Mouse (Mus musculus): Measurements from ENCODE around the gene 2700081O15Rik. TPM values are rescaled to one million over a fixed set of nuclear protein-coding genes. Genes with fewer than 3 reads are reported as not detected.

The 2700081O15Rik gene
- total and polyA plus RNA-seq, 3 experiments = 14.1 to 18.0 TPM; not detected in 1

DNA sequence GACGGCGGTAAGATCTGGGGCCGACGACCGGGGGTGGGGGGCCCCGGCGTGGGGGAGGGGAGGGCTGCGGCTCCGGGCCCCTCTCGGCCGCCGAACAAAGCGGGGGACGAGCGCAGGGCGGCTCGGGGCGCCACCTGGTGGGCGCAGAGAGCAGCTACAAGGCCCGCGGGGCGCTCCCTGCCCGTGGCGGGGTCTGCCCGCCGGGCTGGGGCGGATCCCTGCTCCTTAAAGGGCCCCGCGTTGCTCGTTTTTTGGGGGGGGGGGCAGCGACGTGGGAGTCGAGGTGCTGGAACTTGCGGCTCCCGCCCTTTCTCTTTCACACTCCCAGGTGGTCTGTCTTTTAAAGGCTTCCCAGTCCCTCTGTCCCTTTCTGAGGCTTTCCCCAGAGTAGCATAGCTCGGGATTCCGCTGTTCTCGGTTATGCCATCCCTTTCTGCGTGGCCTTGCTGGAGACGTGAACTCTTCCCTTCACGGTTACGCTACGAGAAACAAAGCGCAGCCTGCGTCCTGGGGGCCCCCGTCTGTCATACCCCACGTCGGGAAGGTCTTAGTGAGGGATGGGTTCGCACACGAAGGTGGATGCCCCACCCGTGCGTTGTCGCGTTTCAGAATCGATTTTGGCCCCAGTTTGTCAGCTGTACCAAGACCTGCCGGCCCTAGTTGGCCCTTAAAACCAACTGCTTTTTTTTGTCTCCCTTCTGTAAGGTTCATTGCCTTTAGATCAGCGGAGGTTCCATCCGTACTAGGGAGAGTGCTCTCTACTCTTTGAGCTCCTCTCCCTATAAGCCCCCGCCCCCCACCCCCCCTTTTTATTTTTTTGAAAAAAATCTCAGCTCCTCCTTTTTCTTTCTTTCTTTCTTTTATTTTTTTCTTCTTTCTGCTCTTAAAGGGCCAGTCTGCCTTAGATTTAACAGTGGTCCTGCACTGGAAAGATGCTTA, 755 bp downstream of the 2700081O15Rik start:
- H3K9ac ChIP-seq (ENCODE audit: control insufficient read depth, low read depth, low read length, poor library complexity, severe bottlenecking) = peak overlapping the region; percentile 78
- H3K4me3 ChIP-seq (ENCODE audit: control insufficient read depth in 1 of 2, insufficient read depth in 1 of 2, low read depth in 2 of 2, low read length in 2 of 2) = peak overlapping the region; percentile 88
- peak overlapping the region; percentile 26 for H3K27ac ChIP-seq (ENCODE audit: control insufficient read depth, low read depth, low read length)
- peaks cover 4 to 21% of the 10 kb centered on the region in 2 experiments for H3K4me1 ChIP-seq (ENCODE audit: control insufficient read depth in 1 of 2, insufficient read depth in 2 of 2, low read length in 2 of 2)
- H3K36me3 ChIP-seq (ENCODE audit: control insufficient read depth in 1 of 2, insufficient read depth in 2 of 2, low read length in 2 of 2) = peaks cover 0 to 17% of the 10 kb centered on the region in 2 experiments; a peak in 2 of 4 replicates
- H3K79me2 ChIP-seq (ENCODE audit: control insufficient read depth, insufficient read depth, low read length, poor library complexity) = peaks cover 19% of the 10 kb centered on the region
- H3K9me3 ChIP-seq (replicated peaks; ENCODE audit: insufficient read depth, low read length) = no peaks in the 10 kb centered on the region
- no peaks in the 10 kb centered on the region; a peak in 1 of 4 replicates for H3K27me3 ChIP-seq (ENCODE audit: control insufficient read depth in 1 of 2, insufficient read depth in 2 of 2, low read length in 2 of 2)
- DNase-seq (ENCODE audit: low read depth, low spot score) = peak; percentile 80
- peak; percentile 46 for TF ChIP-seq ZC3H11A (IDR thresholded peaks at IDR 0.05; ENCODE audit: low read depth, low read length)
- TF ChIP-seq SIN3A (IDR thresholded peaks at IDR 0.05; ENCODE audit: low read length) = peak; percentile 25; the same call in 1 of the 2 replicates
- TF ChIP-seq CTCF (IDR thresholded peaks at IDR 0.05 in 2 of 3, conservative IDR thresholded peaks at IDR 0.05 in 1 of 3; ENCODE audit: control insufficient read depth in 1 of 3, insufficient read depth in 1 of 3, low read depth in 2 of 3, low read length in 3 of 3, poor library complexity in 1 of 3, severe bottlenecking in 1 of 3) = peak in 2 of 3 experiments; percentile 72 to 96; a peak in 5 of 6 replicates
- TF ChIP-seq SMC3 (IDR thresholded peaks at IDR 0.05; ENCODE audit: low read depth, low read length) = peak; percentile 76
- TF ChIP-seq ZNF384 (IDR thresholded peaks at IDR 0.05; ENCODE audit: low read depth, low read length) = 0 out of 2 replicates have a peak, but pooled peaks have one; percentile 4
- TF ChIP-seq CHD1 (IDR thresholded peaks at IDR 0.05; ENCODE audit: low read depth, low read length) = 0 out of 2 replicates have a peak, but pooled peaks have one; percentile 46
- peak; percentile 60 for TF ChIP-seq HCFC1 (IDR thresholded peaks at IDR 0.05; ENCODE audit: low read depth, low read length)
- TF ChIP-seq TAL1 (IDR thresholded peaks at IDR 0.05; ENCODE audit: low read length) = no peak
- no peak for TF ChIP-seq MAFK (IDR thresholded peaks at IDR 0.05; ENCODE audit: borderline replicate concordance, low read depth, low read length)
- TF ChIP-seq USF2 (IDR thresholded peaks at IDR 0.05; ENCODE audit: borderline replicate concordance in 1 of 2, insufficient read depth in 1 of 2, low read depth in 1 of 2, low read length in 2 of 2) = no peak
- no peak for TF ChIP-seq RCOR1 (IDR thresholded peaks at IDR 0.05; ENCODE audit: low read depth, low read length)
- TF ChIP-seq MYC (IDR thresholded peaks at IDR 0.05; ENCODE audit: low read depth, low read length) = no peak
- no peak for TF ChIP-seq MEF2A (IDR thresholded peaks at IDR 0.05; ENCODE audit: extremely low read depth, insufficient replicate concordance, low read depth, low read length, poor library complexity, severe bottlenecking)
- TF ChIP-seq RAD21 (IDR thresholded peaks at IDR 0.05; ENCODE audit: low read depth, low read length) = peak; percentile 63

DNA sequence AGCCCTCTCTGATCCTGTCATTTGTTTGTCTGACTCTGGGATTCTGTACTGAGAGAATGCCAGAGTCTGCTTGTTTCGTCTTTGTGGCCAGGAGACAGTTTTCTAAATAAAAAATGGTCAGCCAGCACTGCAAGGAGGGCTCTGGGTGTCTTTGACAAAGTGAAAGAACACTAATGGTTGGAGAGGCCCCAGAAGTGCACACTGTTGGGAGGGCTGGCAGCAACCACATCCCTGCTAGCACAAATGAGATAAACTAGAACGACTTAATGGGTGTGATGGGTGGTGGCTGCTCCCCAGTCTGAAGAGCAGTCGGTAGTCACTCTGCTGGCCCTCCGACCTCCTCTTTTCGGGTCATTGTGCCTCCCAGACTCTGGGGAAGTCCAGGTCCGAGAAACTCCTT, 1.7 kb downstream of the 2700081O15Rik start:
- H3K27ac ChIP-seq (ENCODE audit: control insufficient read depth, low read depth, low read length) = peak overlapping the region; percentile 53
- no peaks in the 10 kb centered on the region; a peak in 1 of 4 replicates for H3K27me3 ChIP-seq (ENCODE audit: control insufficient read depth in 1 of 2, insufficient read depth in 2 of 2, low read length in 2 of 2)
- H3K4me1 ChIP-seq (ENCODE audit: control insufficient read depth in 1 of 2, insufficient read depth in 2 of 2, low read length in 2 of 2) = peaks cover 4 to 21% of the 10 kb centered on the region in 2 experiments
- peaks cover 0 to 17% of the 10 kb centered on the region in 2 experiments; a peak in 2 of 4 replicates for H3K36me3 ChIP-seq (ENCODE audit: control insufficient read depth in 1 of 2, insufficient read depth in 2 of 2, low read length in 2 of 2)
- H3K9ac ChIP-seq (ENCODE audit: control insufficient read depth, low read depth, low read length, poor library complexity, severe bottlenecking) = peak overlapping the region; percentile 63
- peaks cover 19% of the 10 kb centered on the region for H3K79me2 ChIP-seq (ENCODE audit: control insufficient read depth, insufficient read depth, low read length, poor library complexity)
- H3K9me3 ChIP-seq (replicated peaks; ENCODE audit: insufficient read depth, low read length) = no peaks in the 10 kb centered on the region
- H3K4me3 ChIP-seq (ENCODE audit: control insufficient read depth in 1 of 2, insufficient read depth in 1 of 2, low read depth in 2 of 2, low read length in 2 of 2) = peak overlapping the region; percentile 88
- TF ChIP-seq MAZ (IDR thresholded peaks at IDR 0.05; ENCODE audit: low read depth, low read length) (0 out of 2 replicates have a peak, but pooled peaks have one; percentile 25), USF1 (IDR thresholded peaks at IDR 0.05; ENCODE audit: low read depth, low read length) (no peak), POLR2A (IDR thresholded peaks at IDR 0.05; ENCODE audit: control insufficient read depth in 1 of 2, insufficient read depth in 1 of 2, low read depth in 1 of 2, low read length in 2 of 2, poor library complexity in 1 of 2) (no peak), MXI1 (IDR thresholded peaks at IDR 0.05; ENCODE audit: low read depth, low read length) (peak; percentile 43), SIN3A (IDR thresholded peaks at IDR 0.05; ENCODE audit: low read length) (peak; percentile 68), KAT2A (conservative IDR thresholded peaks at IDR 0.05; ENCODE audit: low read depth, low read length) (no peak), GABPA (IDR thresholded peaks at IDR 0.05; ENCODE audit: low read depth, low read length) (no peak), ETS1 (IDR thresholded peaks at IDR 0.05; ENCODE audit: low read depth, low read length) (0 out of 2 replicates have a peak, but pooled peaks have one; percentile 9), TBP (IDR thresholded peaks at IDR 0.05; ENCODE audit: low read depth, low read length) (peak; percentile 76), EP300 (IDR thresholded peaks at IDR 0.05; ENCODE audit: low read depth in 1 of 2, low read length in 2 of 2) (0 out of 4 replicates have a peak, but pooled peaks of 1 of the 2 experiments have one; percentile 20), JUND (IDR thresholded peaks at IDR 0.05; ENCODE audit: low read depth, low read length) (no peak)
- peak; percentile 77 for DNase-seq (ENCODE audit: low read depth, low spot score)
